Mouse (Mus musculus): ENCODE results near the gene Ttc39b. TPM values are rescaled to one million over a fixed set of nuclear protein-coding genes. Genes with fewer than 3 reads are reported as not detected.

The Ttc39b gene
- 6.2 and 10.6 TPM in 2 replicates for polyA plus RNA-seq (2012; rRNA removed)

GRCm38 (mm10) chr4:83323910-83324684 lies at the start of gene Ttc39b:
Ttc39b (minus strand) TSS chr4:83324255.
- DNase-seq (ENCODE audit: low read depth): peak; percentile 95
- TF ChIP-seq CTCF (IDR thresholded peaks at IDR 0.05; ENCODE audit: borderline replicate concordance, extremely low read depth, insufficient read depth, insufficient read length) (no peak), POLR2A (IDR thresholded peaks at IDR 0.05; ENCODE audit: borderline replicate concordance, extremely low read depth, insufficient read depth, insufficient read length, poor library complexity, severe bottlenecking) (0 out of 2 replicates have a peak, but pooled peaks have one; percentile 13)

GRCm38 (mm10) chr4:83373381-83373780 lies 49.3 kb upstream of the Ttc39b start:
- peak; percentile 73 for DNase-seq (ENCODE audit: low read depth)
- TF ChIP-seq CTCF (IDR thresholded peaks at IDR 0.05; ENCODE audit: borderline replicate concordance, extremely low read depth, insufficient read depth, insufficient read length): no peak
- no peak for TF ChIP-seq POLR2A (IDR thresholded peaks at IDR 0.05; ENCODE audit: borderline replicate concordance, extremely low read depth, insufficient read depth, insufficient read length, poor library complexity, severe bottlenecking)

- TF ChIP-seq POLR2A (IDR thresholded peaks at IDR 0.05; ENCODE audit: borderline replicate concordance, extremely low read depth, insufficient read depth, insufficient read length, poor library complexity, severe bottlenecking): no peak
- TF ChIP-seq CTCF (IDR thresholded peaks at IDR 0.05; ENCODE audit: borderline replicate concordance, extremely low read depth, insufficient read depth, insufficient read length): no peak
- DNase-seq (ENCODE audit: low read depth): no peak
Measured at GRCm38 (mm10) chr4:83357738-83358137, 33.7 kb upstream of the Ttc39b start.

- no peak for DNase-seq (ENCODE audit: low read depth)
- no peak for TF ChIP-seq POLR2A (IDR thresholded peaks at IDR 0.05; ENCODE audit: borderline replicate concordance, extremely low read depth, insufficient read depth, insufficient read length, poor library complexity, severe bottlenecking)
- TF ChIP-seq CTCF (IDR thresholded peaks at IDR 0.05; ENCODE audit: borderline replicate concordance, extremely low read depth, insufficient read depth, insufficient read length): no peak
Measured at GRCm38 (mm10) chr4:83354786-83355185, 30.7 kb upstream of the Ttc39b start.

GRCm38 (mm10) chr4:83353949-83354348 lies 29.9 kb upstream of the Ttc39b start:
- TF ChIP-seq CTCF (IDR thresholded peaks at IDR 0.05; ENCODE audit: borderline replicate concordance, extremely low read depth, insufficient read depth, insufficient read length) (no peak), POLR2A (IDR thresholded peaks at IDR 0.05; ENCODE audit: borderline replicate concordance, extremely low read depth, insufficient read depth, insufficient read length, poor library complexity, severe bottlenecking) (no peak)
- DNase-seq (ENCODE audit: low read depth): no peak

- no peak for DNase-seq (ENCODE audit: low read depth)
- no peak for TF ChIP-seq POLR2A (IDR thresholded peaks at IDR 0.05; ENCODE audit: borderline replicate concordance, extremely low read depth, insufficient read depth, insufficient read length, poor library complexity, severe bottlenecking)
- no peak for TF ChIP-seq CTCF (IDR thresholded peaks at IDR 0.05; ENCODE audit: borderline replicate concordance, extremely low read depth, insufficient read depth, insufficient read length)
Measured at GRCm38 (mm10) chr4:83353276-83353675, 29.2 kb upstream of the Ttc39b start.

- TF ChIP-seq POLR2A (IDR thresholded peaks at IDR 0.05; ENCODE audit: borderline replicate concordance, extremely low read depth, insufficient read depth, insufficient read length, poor library complexity, severe bottlenecking): no peak
- TF ChIP-seq CTCF (IDR thresholded peaks at IDR 0.05; ENCODE audit: borderline replicate concordance, extremely low read depth, insufficient read depth, insufficient read length): no peak
- DNase-seq (ENCODE audit: low read depth): peak; percentile 96
Measured at GRCm38 (mm10) chr4:83350719-83351118, 26.7 kb upstream of the Ttc39b start.

- TF ChIP-seq CTCF (IDR thresholded peaks at IDR 0.05; ENCODE audit: borderline replicate concordance, extremely low read depth, insufficient read depth, insufficient read length): no peak
- TF ChIP-seq POLR2A (IDR thresholded peaks at IDR 0.05; ENCODE audit: borderline replicate concordance, extremely low read depth, insufficient read depth, insufficient read length, poor library complexity, severe bottlenecking): no peak
Measured at GRCm38 (mm10) chr4:83348970-83349369, 24.9 kb upstream of the Ttc39b start.

GRCm38 (mm10) chr4:83343895-83344294 lies 19.8 kb upstream of the Ttc39b start:
- DNase-seq (ENCODE audit: low read depth): peak; percentile 42
- peak; percentile 24; the same call in 1 of the 2 replicates for TF ChIP-seq CTCF (IDR thresholded peaks at IDR 0.05; ENCODE audit: borderline replicate concordance, extremely low read depth, insufficient read depth, insufficient read length)
- no peak for TF ChIP-seq POLR2A (IDR thresholded peaks at IDR 0.05; ENCODE audit: borderline replicate concordance, extremely low read depth, insufficient read depth, insufficient read length, poor library complexity, severe bottlenecking)

More at GRCm38 (mm10) chr4:83348970-83349369, 24.9 kb upstream of the Ttc39b start:
- DNase-seq (ENCODE audit: low read depth): no peak

GRCm38 (mm10) chr4:83343146-83343823 lies 19.2 kb upstream of the Ttc39b start:
- no peak for DNase-seq (ENCODE audit: low read depth)
- TF ChIP-seq POLR2A (IDR thresholded peaks at IDR 0.05; ENCODE audit: borderline replicate concordance, extremely low read depth, insufficient read depth, insufficient read length, poor library complexity, severe bottlenecking) (no peak), CTCF (IDR thresholded peaks at IDR 0.05; ENCODE audit: borderline replicate concordance, extremely low read depth, insufficient read depth, insufficient read length) (no peak)

GRCm38 (mm10) chr4:83342268-83342970 lies 18.4 kb upstream of the Ttc39b start:
- DNase-seq (ENCODE audit: low read depth): no peak
- TF ChIP-seq POLR2A (IDR thresholded peaks at IDR 0.05; ENCODE audit: borderline replicate concordance, extremely low read depth, insufficient read depth, insufficient read length, poor library complexity, severe bottlenecking): no peak
- no peak for TF ChIP-seq CTCF (IDR thresholded peaks at IDR 0.05; ENCODE audit: borderline replicate concordance, extremely low read depth, insufficient read depth, insufficient read length)
